Mouse (Mus musculus): ENCODE data around the gene Ubtd1. TPM values are rescaled to one million over a fixed set of nuclear protein-coding genes. Genes with fewer than 3 reads are reported as not detected.
A peak's percentile ranks its signal among the peaks of the same experiment; 100 is the strongest.

Ubtd1 gene
- polyA plus RNA-seq, 1 experiment from 2014 or later, result 12.8 TPM

DNA sequence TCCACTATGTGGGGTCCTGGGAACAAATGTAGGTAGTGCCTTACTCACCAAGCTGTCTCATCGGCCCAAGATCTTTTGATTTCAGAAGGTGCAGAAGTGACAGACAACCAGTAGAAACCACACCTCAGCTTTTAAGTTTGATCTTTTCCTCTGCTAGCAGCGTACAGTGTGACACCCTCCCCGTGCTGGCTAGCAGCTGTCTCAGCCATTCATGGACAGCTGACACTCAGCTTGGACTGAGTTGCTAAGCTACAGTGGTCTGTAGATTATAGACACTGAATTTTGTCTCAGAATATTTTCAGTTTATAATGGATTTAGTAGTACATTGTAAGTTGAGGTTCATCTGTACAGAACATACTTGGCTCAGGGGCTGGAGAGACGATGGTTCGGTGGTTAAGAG is 49.5 kb downstream of the Ubtd1 start:
- Histone ChIP-seq H3K9ac (no peak overlapping the region), H3K27me3 (replicated peaks) (no peaks in the 10 kb centered on the region), H3K4me1 (peaks cover 27% of the 10 kb centered on the region), H3K4me2 (no peak overlapping the region), H3K36me3 (peaks cover 27% of the 10 kb centered on the region), H3K27ac (replicated peaks) (no peak overlapping the region), H3K9me3 (no peaks in the 10 kb centered on the region), H3K4me3 (no peak overlapping the region)
- 75% methylated on average over 5 of the region's 5 CpGs for whole genome bisulfite sequencing
- ATAC-seq (ENCODE audit: extremely low read depth, insufficient number of reproducible peaks, low FRiP score, low TSS enrichment), result no peak

GRCm38 (mm10) chr19:42033611-42034010 is 52.0 kb downstream of the Ubtd1 start:
- Histone ChIP-seq H3K27me3 (replicated peaks) (peaks cover 2% of the 10 kb centered on the region; the same call in 1 of the 2 replicates), H3K4me3 (no peak overlapping the region), H3K36me3 (peaks cover 27% of the 10 kb centered on the region), H3K27ac (replicated peaks) (0 out of 2 replicates have a peak overlapping the region, but pooled peaks have one; percentile 4), H3K9me3 (no peaks in the 10 kb centered on the region), H3K4me1 (peaks cover 24% of the 10 kb centered on the region), H3K9ac (no peak overlapping the region), H3K4me2 (no peak overlapping the region)
- 75% methylated on average over 14 of the region's 14 CpGs for WGBS
- no peak for ATAC-seq (ENCODE audit: extremely low read depth, insufficient number of reproducible peaks, low FRiP score, low TSS enrichment)

DNA sequence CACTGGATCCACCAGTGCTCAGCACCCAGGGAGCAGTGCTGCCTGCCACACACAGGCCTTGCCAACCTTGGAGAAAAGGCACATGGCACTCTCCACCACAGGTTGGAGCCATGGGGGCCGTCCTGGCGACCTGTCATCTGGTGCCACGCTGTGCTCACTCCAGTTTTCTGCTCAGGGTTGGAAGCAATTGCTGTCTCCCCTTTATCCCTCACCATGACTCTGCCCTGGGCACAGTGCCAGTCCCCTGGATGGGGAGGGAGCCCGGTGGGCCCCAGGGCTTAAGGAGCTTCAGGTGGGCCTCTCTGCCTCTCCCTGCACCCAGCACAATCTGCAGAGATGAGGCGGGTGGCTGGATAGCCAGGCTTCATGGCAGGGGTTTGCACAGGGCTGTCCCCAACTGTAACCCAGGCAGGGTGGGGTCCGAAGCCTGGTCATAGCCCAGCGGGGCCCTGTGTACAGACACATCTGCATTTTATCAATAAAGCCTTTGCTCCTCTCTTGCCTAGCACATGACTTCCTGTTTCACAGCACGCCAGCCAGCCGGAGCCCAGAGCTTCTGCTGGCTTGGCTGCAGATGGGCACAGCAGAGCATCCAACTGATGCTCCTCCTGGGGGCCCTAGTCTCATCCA is 52.7 kb downstream of the Ubtd1 start:
- Histone ChIP-seq H3K4me1 (peaks cover 24% of the 10 kb centered on the region), H3K9ac (no peak overlapping the region), H3K27ac (replicated peaks) (0 out of 2 replicates have a peak overlapping the region, but pooled peaks have one; percentile 4), H3K36me3 (peaks cover 27% of the 10 kb centered on the region), H3K4me3 (no peak overlapping the region), H3K9me3 (no peaks in the 10 kb centered on the region), H3K4me2 (no peak overlapping the region), H3K27me3 (replicated peaks) (peaks cover 7% of the 10 kb centered on the region; the same call in 1 of the 2 replicates)
- no peak for ATAC-seq (ENCODE audit: extremely low read depth, insufficient number of reproducible peaks, low FRiP score, low TSS enrichment)
- 64% methylated on average over 9 of the region's 9 CpGs for WGBS

DNA sequence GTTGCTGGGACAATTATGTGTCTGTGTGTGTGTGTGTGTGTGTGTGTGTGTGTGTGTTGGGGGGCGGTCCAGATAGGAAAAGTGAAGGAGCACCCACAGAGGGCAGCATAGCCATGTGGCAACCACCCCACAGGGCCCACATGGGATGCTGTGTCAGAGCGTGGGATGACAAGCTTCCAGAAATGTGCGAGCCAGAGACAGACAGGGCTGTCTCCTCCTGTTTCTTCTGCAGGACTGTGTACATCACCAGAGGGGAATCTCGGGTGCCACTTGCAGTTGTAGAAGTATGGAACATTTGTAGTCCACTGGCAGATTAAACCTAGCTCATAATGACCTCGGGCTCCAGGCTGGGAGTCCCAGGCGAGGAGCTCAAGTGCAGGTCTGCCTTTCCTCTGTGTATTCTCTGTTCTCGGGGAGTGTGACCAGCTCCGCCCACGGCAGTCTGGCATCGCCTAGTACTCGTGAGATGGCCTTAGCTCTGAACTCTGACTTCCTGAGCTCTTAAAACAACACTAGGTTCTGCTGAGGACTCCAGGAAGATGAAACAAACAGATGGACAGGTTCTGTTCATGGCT is 53.4 kb downstream of the Ubtd1 start:
- Histone ChIP-seq H3K27ac (replicated peaks) (0 out of 2 replicates have a peak overlapping the region, but pooled peaks have one; percentile 4), H3K4me1 (peaks cover 24% of the 10 kb centered on the region), H3K9me3 (no peaks in the 10 kb centered on the region), H3K36me3 (peaks cover 27% of the 10 kb centered on the region), H3K27me3 (replicated peaks) (peaks cover 14% of the 10 kb centered on the region), H3K4me2 (no peak overlapping the region), H3K9ac (no peak overlapping the region), H3K4me3 (no peak overlapping the region)
- WGBS, result 57% methylated on average over 11 of the region's 11 CpGs
- no peak for ATAC-seq (ENCODE audit: extremely low read depth, insufficient number of reproducible peaks, low FRiP score, low TSS enrichment)

GRCm38 (mm10) chr19:42035456-42036248 is 54.1 kb downstream of the Ubtd1 start, which contains the start of gene Ankrd2:
TSS of gene Ankrd2 (plus strand) at chr19:42036000.
- H3K4me2 ChIP-seq, result no peak within 1 kb of the TSS
- no peak within 1 kb of the TSS for H3K9ac ChIP-seq
- peaks cover 27% of the 10 kb centered on the region for H3K36me3 ChIP-seq
- ATAC-seq (ENCODE audit: extremely low read depth, insufficient number of reproducible peaks, low FRiP score, low TSS enrichment), result 0 out of 2 replicates have a peak, but pooled peaks have one; percentile 34
- no peak within 1 kb of the TSS for H3K27ac ChIP-seq (replicated peaks)
- WGBS, result 62% methylated on average over 19 of the region's 19 CpGs
- H3K4me1 ChIP-seq, result peaks cover 24% of the 10 kb centered on the region
- no peaks in the 10 kb centered on the region for H3K9me3 ChIP-seq
- peaks cover 21% of the 10 kb centered on the region for H3K27me3 ChIP-seq (replicated peaks)
- H3K4me3 ChIP-seq, result no peak within 1 kb of the TSS

DNA sequence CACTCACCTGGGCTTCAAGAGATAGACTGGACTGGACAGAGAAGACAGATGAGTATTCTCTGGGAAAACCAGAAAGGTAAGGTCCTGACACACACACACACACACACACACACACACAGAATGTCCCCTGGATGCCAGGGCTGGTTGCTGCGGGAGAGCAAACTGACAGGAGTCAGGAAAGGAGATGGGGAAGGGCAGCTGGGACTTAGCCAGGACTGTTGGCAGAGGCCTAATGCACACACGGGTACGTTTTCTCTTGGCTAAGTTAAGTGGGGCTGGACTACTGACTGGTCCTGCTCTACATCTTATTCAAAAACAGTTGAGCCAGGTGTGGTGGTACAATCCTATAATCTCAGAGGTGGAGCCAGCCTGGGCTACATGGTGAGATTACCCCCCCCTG is 54.8 kb downstream of the Ubtd1 start:
- Histone ChIP-seq H3K4me3 (no peak overlapping the region), H3K27me3 (replicated peaks) (peaks cover 24% of the 10 kb centered on the region), H3K4me2 (no peak overlapping the region), H3K4me1 (peaks cover 24% of the 10 kb centered on the region), H3K27ac (replicated peaks) (no peak overlapping the region), H3K9ac (no peak overlapping the region), H3K36me3 (peaks cover 27% of the 10 kb centered on the region), H3K9me3 (no peaks in the 10 kb centered on the region)
- 68% methylated on average over 3 of the region's 3 CpGs for WGBS
- no peak for ATAC-seq (ENCODE audit: extremely low read depth, insufficient number of reproducible peaks, low FRiP score, low TSS enrichment)

DNA sequence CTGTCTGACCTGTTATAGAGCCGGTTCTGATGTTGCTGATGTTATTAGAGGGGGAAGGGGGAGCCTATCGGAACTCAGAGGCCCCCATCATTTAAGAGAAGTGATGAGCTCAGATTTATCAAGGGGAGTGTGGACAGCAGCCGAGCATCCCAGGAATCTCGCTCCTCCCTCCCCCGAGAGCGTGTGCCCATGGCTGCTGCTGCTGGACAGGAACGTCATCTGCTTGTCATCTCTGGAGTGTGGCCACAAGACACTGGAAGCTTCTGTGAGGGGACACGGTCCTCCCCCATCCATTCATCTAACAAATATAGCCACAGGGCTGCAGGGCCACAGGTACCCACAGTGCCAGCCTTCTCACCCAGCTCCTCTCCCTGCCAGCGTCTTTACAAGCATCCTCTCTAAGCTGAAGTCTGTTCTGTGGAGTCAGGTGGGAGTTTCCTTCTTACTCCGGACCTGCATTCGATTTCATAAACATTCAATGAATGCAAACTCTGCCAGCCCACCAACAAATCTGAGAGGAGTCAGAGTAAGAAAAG is 55.7 kb downstream of the Ubtd1 start:
- no peak overlapping the region for H3K4me2 ChIP-seq
- H3K27ac ChIP-seq (replicated peaks), result no peak overlapping the region
- H3K4me3 ChIP-seq, result no peak overlapping the region
- WGBS, result 37% methylated on average over 11 of the region's 11 CpGs
- no peak for ATAC-seq (ENCODE audit: extremely low read depth, insufficient number of reproducible peaks, low FRiP score, low TSS enrichment)
- H3K9me3 ChIP-seq, result no peaks in the 10 kb centered on the region
- peaks cover 22% of the 10 kb centered on the region for H3K36me3 ChIP-seq
- H3K9ac ChIP-seq, result no peak overlapping the region
- H3K4me1 ChIP-seq, result peaks cover 26% of the 10 kb centered on the region
- H3K27me3 ChIP-seq (replicated peaks), result peaks cover 24% of the 10 kb centered on the region

DNA sequence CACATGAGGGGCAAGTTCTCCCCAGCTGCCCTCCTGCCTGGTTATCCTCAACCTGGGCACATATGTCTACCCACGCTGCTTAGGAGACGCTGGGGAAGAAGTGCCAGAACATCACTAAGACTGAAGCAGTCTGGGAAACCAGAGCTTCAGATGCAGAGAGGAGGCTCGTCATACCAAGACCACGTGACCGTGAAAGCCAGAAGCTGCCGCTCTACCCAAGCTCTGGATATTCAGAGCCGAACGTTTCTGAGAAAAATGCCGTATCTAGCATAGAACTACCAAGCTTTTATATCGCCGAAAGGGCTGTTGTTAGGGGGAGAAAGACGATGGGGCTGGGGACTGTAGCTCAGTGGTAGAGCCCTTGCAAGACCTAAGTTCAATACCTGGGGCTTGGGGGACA is 56.7 kb downstream of the Ubtd1 start:
- WGBS, result 85% methylated on average over 12 of the region's 12 CpGs
- no peaks in the 10 kb centered on the region for H3K9me3 ChIP-seq
- ATAC-seq (ENCODE audit: extremely low read depth, insufficient number of reproducible peaks, low FRiP score, low TSS enrichment), result no peak

DNA sequence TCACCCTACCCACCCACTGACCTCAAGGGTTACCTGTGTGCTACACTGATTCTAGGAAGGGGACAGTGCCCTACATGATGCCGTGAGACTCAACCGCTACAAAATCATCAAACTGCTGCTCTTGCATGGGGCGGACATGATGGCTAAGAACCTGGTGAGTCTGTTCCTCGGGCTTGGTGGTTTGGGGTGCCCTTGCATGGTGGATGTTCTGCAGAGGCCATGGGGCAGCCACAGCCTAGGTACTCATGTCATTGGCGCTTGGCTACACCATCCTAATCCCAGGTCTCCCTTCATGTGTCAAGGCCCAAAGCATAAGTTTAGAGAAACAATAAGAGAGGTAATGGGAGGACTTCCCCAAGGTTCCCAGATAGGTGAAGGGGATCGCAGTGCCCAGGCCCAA is 62.4 kb downstream of the Ubtd1 start:
- Histone ChIP-seq H3K9me3 (no peaks in the 10 kb centered on the region), H3K27ac (replicated peaks) (no peak overlapping the region), H3K27me3 (replicated peaks) (peaks cover 20% of the 10 kb centered on the region), H3K4me2 (no peak overlapping the region), H3K9ac (no peak overlapping the region), H3K4me1 (peaks cover 9% of the 10 kb centered on the region), H3K36me3 (no peaks in the 10 kb centered on the region), H3K4me3 (no peak overlapping the region)
- 93% methylated on average over 6 of the region's 6 CpGs for WGBS
- no peak for ATAC-seq (ENCODE audit: extremely low read depth, insufficient number of reproducible peaks, low FRiP score, low TSS enrichment)

More for the DNA sequence above, 56.7 kb downstream of the Ubtd1 start:
- no peak overlapping the region for H3K27ac ChIP-seq (replicated peaks)
- H3K4me1 ChIP-seq, result peaks cover 26% of the 10 kb centered on the region
- peaks cover 24% of the 10 kb centered on the region for H3K27me3 ChIP-seq (replicated peaks)
- peaks cover 14% of the 10 kb centered on the region for H3K36me3 ChIP-seq
- H3K4me3 ChIP-seq, result no peak overlapping the region
- no peak overlapping the region for H3K9ac ChIP-seq
- H3K4me2 ChIP-seq, result no peak overlapping the region

GRCm38 (mm10) chr19:42045269-42046102 is 63.9 kb downstream of the Ubtd1 start, which contains the start of gene Hoga1:
TSS of gene Hoga1 (plus strand) at chr19:42045610.
- ATAC-seq (ENCODE audit: extremely low read depth, insufficient number of reproducible peaks, low FRiP score, low TSS enrichment), result peak; percentile 70; the same call in 1 of the 2 replicates

More at GRCm38 (mm10) chr19:42045269-42046102, 63.9 kb downstream of the Ubtd1 start, which contains the start of gene Hoga1:
- 23% methylated on average over 23 of the region's 23 CpGs for WGBS
- Histone ChIP-seq H3K36me3 (no peaks in the 10 kb centered on the region), H3K9me3 (no peaks in the 10 kb centered on the region), H3K9ac (peak within 1 kb of the TSS; percentile 66), H3K27me3 (replicated peaks) (peaks cover 5% of the 10 kb centered on the region), H3K27ac (replicated peaks) (no peak within 1 kb of the TSS), H3K4me2 (peak within 1 kb of the TSS; percentile 65), H3K4me1 (peaks cover 9% of the 10 kb centered on the region), H3K4me3 (peak within 1 kb of the TSS; percentile 48)
